Mouse (Mus musculus): ENCODE results near the gene Ryk.

DNA sequence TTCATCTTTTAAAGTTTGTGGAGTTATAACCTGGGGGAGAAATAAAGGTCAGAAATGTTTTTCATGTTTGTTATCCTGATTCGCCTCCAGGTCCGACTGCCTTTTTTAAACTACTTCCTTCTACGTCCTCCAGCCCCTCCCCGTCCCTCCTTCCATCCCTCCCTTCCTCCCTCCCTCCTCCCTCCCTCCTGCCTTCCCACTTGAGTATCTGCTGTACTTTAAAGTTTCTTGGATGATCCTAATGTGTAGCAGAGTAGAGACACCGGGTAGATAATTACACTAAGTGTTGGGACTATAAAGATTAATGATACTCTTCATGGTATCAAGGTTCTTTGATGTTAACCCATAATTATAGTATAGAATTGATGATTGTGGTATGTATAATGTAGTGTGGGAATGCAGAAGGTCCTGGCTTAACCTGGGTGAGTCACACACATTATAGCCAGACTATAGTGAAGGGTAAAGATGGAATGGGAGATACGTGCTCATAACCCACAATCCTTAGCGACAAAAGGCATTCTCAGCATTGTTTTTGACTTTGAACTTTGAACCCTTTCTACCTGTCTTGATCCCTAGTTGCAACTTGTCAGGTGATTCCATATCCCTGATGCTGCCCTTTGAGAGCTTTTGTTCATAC lies 41.5 kb downstream of the Ryk start:
- TF ChIP-seq CTCF (IDR thresholded peaks at IDR 0.05; ENCODE audit: low read depth): no peak
- no peak for TF ChIP-seq EP300 (IDR thresholded peaks at IDR 0.05; ENCODE audit: low read depth)

All from heart, postnatal 0 days (tissue).